ENCODE assay signal across 33 mouse cellular contexts in genomic region chr8:9274117-9274516, GRCm38 (mm10).
"Had no signal": no experiment of that assay in that cellular context is flagged by ENCODE, and none has a peak within 500 bp of the region (broad histone marks: within the 10 kb centered on the region; RNA-seq: fewer than 3 reads in every experiment).

No protein-coding gene starts in this region.

- H3K27ac ChIP-seq: heart, embryonic 13.5 days; heart, embryonic 15.5 days; hindbrain, embryonic 10.5 days; hindbrain, embryonic 12.5 days; hindbrain, embryonic 13.5 days; hindbrain, embryonic 14.5 days; hindbrain, embryonic 15.5 days; hindbrain, postnatal 0 days; intestine, embryonic 15.5 days; kidney, embryonic 15.5 days; kidney, postnatal 0 days; layer of hippocampus, adult 2 months; left cerebral cortex, adult 2 months had no signal

- H3K4me3 ChIP-seq: heart, embryonic 13.5 days; heart, embryonic 15.5 days; hindbrain, embryonic 10.5 days; hindbrain, embryonic 12.5 days; hindbrain, embryonic 13.5 days; hindbrain, embryonic 15.5 days; intestine, embryonic 15.5 days; kidney, embryonic 15.5 days; layer of hippocampus, adult 2 months; left cerebral cortex, adult 2 months had no signal

- H3K4me1 ChIP-seq: heart, embryonic 13.5 days; heart, embryonic 15.5 days; hindbrain, embryonic 10.5 days; hindbrain, embryonic 12.5 days; hindbrain, embryonic 15.5 days; intestine, embryonic 15.5 days; kidney, embryonic 15.5 days had no signal

- H3K4me2 ChIP-seq: heart, embryonic 13.5 days; heart, embryonic 15.5 days; hindbrain, embryonic 12.5 days; hindbrain, embryonic 13.5 days; hindbrain, embryonic 14.5 days; hindbrain, embryonic 15.5 days; intestine, embryonic 15.5 days; kidney, embryonic 15.5 days had no signal

- H3K9ac ChIP-seq: heart, embryonic 13.5 days; heart, embryonic 15.5 days; hindbrain, embryonic 12.5 days; hindbrain, embryonic 13.5 days; hindbrain, embryonic 14.5 days; hindbrain, embryonic 15.5 days; intestine, embryonic 15.5 days; kidney, embryonic 15.5 days had no signal

- H3K36me3 ChIP-seq: heart, embryonic 13.5 days; heart, embryonic 15.5 days; hindbrain, embryonic 10.5 days; hindbrain, embryonic 12.5 days; hindbrain, embryonic 13.5 days; hindbrain, embryonic 15.5 days; intestine, embryonic 15.5 days; kidney, embryonic 15.5 days had no signal

- H3K9me3 ChIP-seq: heart, embryonic 13.5 days; heart, embryonic 15.5 days; hindbrain, embryonic 10.5 days; hindbrain, embryonic 12.5 days; hindbrain, embryonic 13.5 days; hindbrain, embryonic 15.5 days; intestine, embryonic 15.5 days; kidney, embryonic 15.5 days had no signal

- ATAC-seq: hindbrain, embryonic 16.5 days; hindbrain, postnatal 0 days; inflammation-experienced regulatory T-cells, adult 6 months; intestine, embryonic 15.5 days; intestine, embryonic 16.5 days; intestine, postnatal 0 days had no signal

- H3K27me3 ChIP-seq: heart, embryonic 13.5 days; heart, embryonic 15.5 days; hindbrain, embryonic 12.5 days; hindbrain, embryonic 13.5 days; hindbrain, embryonic 15.5 days; intestine, embryonic 15.5 days; kidney, embryonic 15.5 days had no signal

- DNase-seq: heart, postnatal 10 days; heart, postnatal 14 days; heart, postnatal 36 days; heart, postnatal 4 days; kidney, adult 11 months; kidney, adult 18-20 months; kidney, adult 2 months; kidney, adult 8-10 months; kidney, adult 9 months; kidney, postnatal 10 days; kidney, postnatal 14 days; kidney, postnatal 25 days; kidney, postnatal 36 days; kidney, postnatal 4 days; layer of hippocampus, adult 9-11 months; layer of hippocampus, postnatal 36 days had no signal
